Mouse (Mus musculus) gastrocnemius, postnatal 36 days (tissue): ENCODE data around the gene Fam240a. TPM values are rescaled to one million over a fixed set of nuclear protein-coding genes. Genes with fewer than 3 reads are reported as not detected.

Experiments
- DNase-seq, 2 experiments: peaks; one replicate each; pipeline ENCODE4 v3.0.0; 2022
- intact Hi-C: fragments of 180-260 bp; cut with DNase I; formaldehyde crosslinking; loops from one replicate; pipeline ENCODE4 v1.15.1; 2025
- total RNA-seq, 2 experiments: library from RNA; stranded (reverse); gene quantifications; 2 replicates each; pipeline ENCODE4 v1.2.3; 2021

Gene Fam240a
- total RNA-seq, 2 experiments from 2014 or later = 1.2 TPM; not detected in 1

- intact Hi-C loops = no loop called here
Observed at GRCm38 (mm10) chr9:110899451-110900008, 17.1 kb downstream of the Fam240a start.

GRCm38 (mm10) chr9:110896595-110896994 lies 20.1 kb downstream of the Fam240a start:
- DNase-seq = no peak
- intact Hi-C loops = no loop called here

More at GRCm38 (mm10) chr9:110899451-110900008, 17.1 kb downstream of the Fam240a start:
- DNase-seq = no peak

- intact Hi-C loops = no loop called here
Observed at GRCm38 (mm10) chr9:110895994-110896393, 20.7 kb downstream of the Fam240a start.

GRCm38 (mm10) chr9:110895507-110895906 lies 21.2 kb downstream of the Fam240a start:
- DNase-seq = no peak
- intact Hi-C loops = no loop called here

More at GRCm38 (mm10) chr9:110895994-110896393, 20.7 kb downstream of the Fam240a start:
- DNase-seq = no peak

- intact Hi-C loops = no loop called here
- DNase-seq = no peak
Observed at GRCm38 (mm10) chr9:110893429-110893828, 23.2 kb downstream of the Fam240a start.

GRCm38 (mm10) chr9:110892552-110892951 lies 24.1 kb downstream of the Fam240a start:
- intact Hi-C loops = no loop called here
- DNase-seq = no peak

GRCm38 (mm10) chr9:110891077-110891828 lies 25.4 kb downstream of the Fam240a start:
- DNase-seq = no peak
- intact Hi-C loops = no loop called here

- no peak for DNase-seq
Observed at GRCm38 (mm10) chr9:110890026-110890783, 26.5 kb downstream of the Fam240a start.

GRCm38 (mm10) chr9:110888935-110889334 lies 27.7 kb downstream of the Fam240a start:
- intact Hi-C loops = no loop called here
- DNase-seq = no peak

More at GRCm38 (mm10) chr9:110890026-110890783, 26.5 kb downstream of the Fam240a start:
- intact Hi-C loops = no loop called here

GRCm38 (mm10) chr9:110887388-110888303 lies 29.0 kb downstream of the Fam240a start:
- no peak for DNase-seq
- intact Hi-C loops = no loop called here

- DNase-seq = peak in 1 of 2 experiments; percentile 27
- intact Hi-C loops = no loop called here
Observed at GRCm38 (mm10) chr9:110881953-110882352, 34.7 kb downstream of the Fam240a start.

GRCm38 (mm10) chr9:110880772-110881171 lies 35.9 kb downstream of the Fam240a start:
- intact Hi-C loops = no loop called here
- no peak for DNase-seq

- peak; percentile 60 to 63 for DNase-seq
- intact Hi-C loops = no loop called here
Observed at GRCm38 (mm10) chr9:110879998-110880561, 36.6 kb downstream of the Fam240a start, which contains the start of gene Tmie. TSS of gene Tmie (minus strand) at chr9:110880113.

- intact Hi-C loops = no loop called here
Observed at GRCm38 (mm10) chr9:110879191-110879920, 37.3 kb downstream of the Fam240a start, which contains the start of gene Als2cl. TSS of gene Als2cl (plus strand) at chr9:110879870.

GRCm38 (mm10) chr9:110877888-110878287 lies 38.8 kb downstream of the Fam240a start:
- intact Hi-C loops = no loop called here
- DNase-seq = peak; percentile 65 to 81

More at GRCm38 (mm10) chr9:110879191-110879920, 37.3 kb downstream of the Fam240a start, which contains the start of gene Als2cl:
- peak in 1 of 2 experiments; percentile 17 for DNase-seq

- intact Hi-C loops = no loop called here
- no peak for DNase-seq
Observed at GRCm38 (mm10) chr9:110877353-110877752, 39.3 kb downstream of the Fam240a start.

- DNase-seq = no peak
- intact Hi-C loops = no loop called here
Observed at GRCm38 (mm10) chr9:110875288-110875695, 41.4 kb downstream of the Fam240a start.

GRCm38 (mm10) chr9:110874660-110875191 lies 41.9 kb downstream of the Fam240a start:
- intact Hi-C loops = loop anchor here (5.0 kb wide), 2 partner anchors 142 to 237 kb away; no protein-coding TSS in a partner anchor
- no peak for DNase-seq
